Mouse (Mus musculus): ENCODE data around the gene Rasal1.

Gene Rasal1

DNA sequence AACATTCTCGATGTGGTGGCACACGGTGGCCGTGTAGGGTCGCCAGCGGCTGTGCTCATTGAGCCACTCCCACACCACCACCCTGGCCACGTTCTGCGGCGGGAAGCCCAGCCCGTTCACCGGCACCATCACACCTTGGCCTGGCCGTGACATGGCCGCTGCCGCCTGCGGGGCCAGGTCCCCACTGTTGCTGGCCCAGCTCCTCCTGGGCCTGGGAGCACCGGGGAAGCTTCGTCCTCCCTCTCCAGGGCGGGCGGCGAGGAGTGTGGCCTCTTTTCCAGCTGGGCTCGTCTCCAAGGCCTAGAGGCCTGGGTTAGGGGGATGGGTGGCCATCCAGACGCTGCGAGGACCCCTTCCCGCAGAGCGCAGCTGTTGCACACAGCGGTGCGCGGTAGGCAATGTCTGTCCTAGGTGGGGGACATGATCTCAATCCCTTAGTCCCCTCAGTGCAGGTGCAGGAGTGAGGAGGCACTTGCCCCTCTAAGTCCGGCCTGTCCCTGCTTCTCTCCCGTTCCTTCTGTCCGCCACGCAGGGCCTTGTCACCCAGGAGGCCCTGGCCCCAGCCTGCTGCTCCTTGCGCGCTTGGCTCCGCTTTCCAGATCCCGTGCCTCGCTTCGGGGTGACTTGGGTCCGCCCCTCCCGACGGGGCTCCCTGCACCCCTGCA is 61.7 kb downstream of the Rasal1 start:
- CTCF ChIA-PET: interaction anchor here in 3 of 4 experiments (0.5 to 1.2 kb wide), 9 partner anchors 8 to 734 kb away, joined by 3 to 8 read pairs (median 4); partner anchors contain the start of gene Plbd2 (in 1 of the 3)
- POLR2A ChIA-PET: interaction anchor here in 3 of 4 experiments (0.5 to 7.8 kb wide), 12 partner anchors 8 to 89 kb away, joined by 3 to 74 read pairs (median 4); partner anchors contain the start of gene Oas1e (in 1 of the 3)

DNA sequence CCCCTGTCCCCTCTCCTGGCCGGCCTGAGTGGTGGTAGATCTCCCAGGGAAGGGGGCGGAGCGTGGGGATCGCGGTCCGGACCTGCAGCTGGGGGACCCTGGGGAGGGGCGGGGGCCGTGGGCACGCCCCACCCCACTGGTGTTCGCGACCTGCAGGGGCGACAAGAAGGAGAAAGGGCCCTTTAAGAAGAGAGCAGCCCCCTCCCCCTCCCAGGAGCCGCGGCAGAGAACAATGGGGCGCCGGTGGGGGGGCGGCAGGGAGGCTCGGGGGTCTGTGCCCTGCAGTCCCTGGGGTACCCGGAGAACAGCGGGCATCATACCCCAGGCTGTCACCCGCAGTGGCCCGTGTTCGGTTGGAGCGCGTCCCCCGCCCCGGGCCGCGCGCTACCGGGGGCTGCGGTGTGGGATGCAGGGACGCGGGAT is 62.2 kb downstream of the Rasal1 start:
- ChIA-PET POLR2A (interaction anchor here in 2 of 4 experiments (1.0 to 7.8 kb wide), 6 partner anchors 9 to 31 kb away, joined by 3 to 74 read pairs (median 4); no protein-coding TSS in a partner anchor), CTCF (interaction anchor here in 3 of 4 experiments (0.5 to 1.2 kb wide), 4 partner anchors 8 to 46 kb away, joined by 3 to 5 read pairs (median 4); no protein-coding TSS in a partner anchor)

DNA sequence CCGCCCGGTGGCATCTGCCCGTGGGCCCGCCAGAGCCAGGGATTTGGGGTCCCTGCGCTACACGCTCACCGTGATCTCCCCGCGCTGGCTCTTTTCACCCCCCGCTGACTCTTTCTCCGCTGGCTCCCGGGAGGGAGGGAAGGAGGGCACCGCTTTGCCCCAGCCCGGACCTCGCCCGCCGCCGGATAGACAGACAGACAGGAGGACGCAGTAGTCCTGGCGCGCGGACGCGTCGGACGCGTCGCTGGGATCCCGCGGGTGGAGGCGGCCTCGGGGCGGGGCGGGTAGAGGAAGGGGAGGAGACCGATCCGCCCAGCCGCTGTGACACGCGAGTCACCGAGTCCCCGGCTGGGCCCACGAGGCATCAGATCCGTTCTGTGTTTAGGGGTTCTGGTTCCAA is 62.8 kb downstream of the Rasal1 start:
- CTCF ChIA-PET: interaction anchor here in 2 of 4 experiments (0.5 to 1.0 kb wide), 3 partner anchors 10 to 106 kb away, joined by 3 to 4 read pairs (median 4); no protein-coding TSS in a partner anchor
- POLR2A ChIA-PET: interaction anchor here in 2 of 4 experiments (1.9 to 7.8 kb wide), 3 partner anchors 8 to 14 kb away, joined by 4 to 74 read pairs (median 74); no protein-coding TSS in a partner anchor

DNA sequence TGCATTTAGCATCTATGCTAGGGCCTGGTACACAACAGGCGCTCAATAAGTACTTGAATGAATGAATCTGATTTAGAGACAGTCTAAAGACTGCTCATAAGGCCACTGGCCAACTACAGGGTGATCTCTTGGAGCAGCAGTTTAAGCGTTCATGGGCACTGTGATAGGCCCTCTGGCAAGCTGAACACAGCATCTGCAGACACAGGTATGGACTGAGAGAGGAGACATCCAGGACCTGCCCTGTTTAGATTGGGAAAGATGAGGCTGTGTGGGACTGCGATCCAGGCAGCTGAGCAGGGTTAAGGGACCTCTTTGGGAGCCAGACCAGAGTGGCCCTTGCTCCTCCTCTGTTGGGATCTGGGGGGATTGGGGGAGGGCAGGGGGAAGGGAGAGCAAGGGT is 63.2 kb downstream of the Rasal1 start, which contains the start of gene Dtx1:
Gene Dtx1, minus strand, starts transcription at position 101 of the 400 bp plus-strand sequence.
- ChIA-PET CTCF (interaction anchor here in 3 of 4 experiments (0.5 to 1.0 kb wide), 5 partner anchors 10 to 107 kb away, joined by 3 to 4 read pairs (median 4); no protein-coding TSS in a partner anchor), POLR2A (interaction anchor here in 2 of 4 experiments (0.7 to 7.8 kb wide), 3 partner anchors 14 to 32 kb away, joined by 4 to 74 read pairs (median 4); no protein-coding TSS in a partner anchor)

DNA sequence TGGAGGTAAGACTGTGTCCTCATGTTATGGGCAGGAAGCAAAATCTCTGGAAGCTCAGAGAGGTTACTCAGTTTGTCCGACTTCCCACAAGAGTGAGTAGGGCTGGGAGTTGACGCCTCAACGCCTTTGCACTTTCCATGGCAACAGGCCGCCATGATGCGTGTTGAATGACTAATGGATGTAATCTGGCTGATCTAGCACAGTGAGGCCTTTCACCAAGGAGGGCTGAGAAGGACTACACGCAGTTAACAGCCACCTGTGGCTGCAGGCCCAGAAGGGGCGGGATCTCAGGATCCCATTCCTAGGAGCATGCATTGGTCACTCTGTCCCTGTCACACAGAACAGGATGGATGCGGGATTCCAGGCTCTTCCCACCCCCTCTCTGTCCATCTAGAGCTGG is 64.1 kb downstream of the Rasal1 start:
- ChIA-PET CTCF (interaction anchor here in 2 of 4 experiments (0.7 to 3.6 kb wide), 2 partner anchors 32 to 33 kb away, joined by 3 to 48 read pairs; no protein-coding TSS in a partner anchor), POLR2A (interaction anchor here in 1 of 4 experiments (1.0 to 2.1 kb wide), 2 partner anchors 16 to 33 kb away, joined by 4 to 12 read pairs; no protein-coding TSS in a partner anchor)

DNA sequence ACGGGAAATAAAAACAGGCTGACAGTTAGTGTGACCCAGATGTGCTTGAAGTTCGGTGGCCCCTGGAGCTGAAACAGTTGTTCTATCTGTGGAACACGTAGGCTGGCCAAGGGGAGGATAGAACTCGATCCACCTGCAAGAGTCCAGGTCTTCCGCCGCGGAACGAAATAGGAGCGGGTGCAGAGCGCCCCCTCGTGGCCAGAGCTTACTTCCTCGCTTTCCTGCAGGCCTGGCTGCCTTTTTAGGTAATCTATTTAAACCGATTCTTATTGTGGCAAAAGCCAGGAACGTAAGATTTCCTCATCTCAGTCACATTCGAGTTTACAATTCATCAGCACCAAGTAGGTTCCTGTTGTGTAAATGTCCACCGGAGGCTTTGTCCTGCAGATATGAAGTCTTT is 65.7 kb downstream of the Rasal1 start:
- POLR2A ChIA-PET: interaction anchor here (0.6 to 2.8 kb wide), 21 partner anchors 9 to 413 kb away, joined by 3 to 12 read pairs (median 3); no protein-coding TSS in a partner anchor
- CTCF ChIA-PET: interaction anchor here (0.6 to 3.6 kb wide), 41 partner anchors 9 to 284 kb away, joined by 3 to 48 read pairs (median 5); partner anchors contain the start of gene Rasal1 (in 1 of the 4)

DNA sequence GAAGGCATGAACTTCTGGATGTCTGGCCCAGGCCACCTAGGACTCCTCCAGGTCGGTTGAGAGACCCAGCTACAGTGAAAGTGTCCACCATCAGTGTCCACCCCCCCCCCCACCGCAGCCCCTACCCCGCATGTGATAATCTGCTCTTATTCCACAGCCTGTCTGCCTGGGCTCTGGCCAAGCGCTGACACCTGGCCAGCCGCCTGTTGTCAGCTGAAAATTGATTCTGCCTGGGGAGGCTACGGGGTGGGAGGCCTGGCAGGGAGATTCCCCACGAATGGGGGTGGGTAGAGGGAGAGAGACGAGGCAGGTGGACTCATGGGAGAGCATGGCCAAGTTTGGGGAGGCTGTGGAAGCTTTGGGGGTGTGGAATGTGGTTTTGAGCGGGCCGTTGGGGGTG is 68.5 kb downstream of the Rasal1 start:
- ChIA-PET POLR2A (interaction anchor here (0.5 to 3.2 kb wide), 7 partner anchors 11 to 908 kb away, joined by 3 to 14 read pairs (median 4); no protein-coding TSS in a partner anchor), CTCF (interaction anchor here in 2 of 4 experiments (1.3 to 2.5 kb wide), 3 partner anchors 11 to 97 kb away, joined by 4 to 17 read pairs (median 6); no protein-coding TSS in a partner anchor)

DNA sequence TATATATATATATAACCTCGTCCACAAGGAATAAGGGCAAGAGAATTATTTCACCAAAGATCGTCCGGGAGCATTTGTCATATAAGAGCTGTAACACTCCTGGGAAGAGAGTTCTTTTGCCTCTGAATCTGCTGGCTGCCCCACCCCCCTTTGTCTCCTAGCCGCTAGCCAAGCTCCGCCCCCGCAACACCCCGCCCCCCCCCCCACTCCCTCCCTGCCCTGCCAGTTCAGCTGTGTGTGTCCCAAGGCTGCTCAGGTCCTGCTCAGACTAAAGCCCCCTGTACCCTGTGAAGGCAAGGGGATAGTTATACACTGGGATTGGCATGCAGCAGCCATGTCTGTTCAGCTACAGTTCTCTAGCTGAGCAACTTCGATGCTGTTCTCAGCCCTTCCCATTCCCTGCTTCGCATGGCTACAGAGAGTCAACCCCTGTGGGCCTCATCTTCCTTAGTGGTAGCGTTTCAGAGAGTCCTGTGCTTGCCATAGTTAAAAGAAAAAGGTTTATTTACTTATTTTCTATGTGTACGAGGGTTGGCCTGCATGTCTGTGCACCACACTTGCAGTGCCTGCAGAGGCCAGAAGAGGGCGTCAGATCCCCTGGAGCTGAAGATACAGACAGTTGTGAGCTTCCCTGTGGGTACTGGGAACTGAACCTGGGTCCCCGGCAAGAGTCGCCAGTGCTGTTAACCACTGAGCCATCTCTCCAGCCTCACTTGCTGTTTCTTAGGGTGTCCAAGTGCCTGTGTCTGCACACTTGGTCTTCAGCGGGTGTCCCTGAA is 70.2 kb downstream of the Rasal1 start:
- ChIA-PET POLR2A (interaction anchor here (0.5 to 6.1 kb wide), 30 partner anchors 9 to 207 kb away, joined by 3 to 57 read pairs (median 4); no protein-coding TSS in a partner anchor), CTCF (interaction anchor here (0.5 to 2.5 kb wide), 59 partner anchors 9 to 226 kb away, joined by 3 to 22 read pairs (median 4); partner anchors contain the start of genes Rasal1 (in 2 of the 4) and Oas2 (in 1 of the 4))

DNA sequence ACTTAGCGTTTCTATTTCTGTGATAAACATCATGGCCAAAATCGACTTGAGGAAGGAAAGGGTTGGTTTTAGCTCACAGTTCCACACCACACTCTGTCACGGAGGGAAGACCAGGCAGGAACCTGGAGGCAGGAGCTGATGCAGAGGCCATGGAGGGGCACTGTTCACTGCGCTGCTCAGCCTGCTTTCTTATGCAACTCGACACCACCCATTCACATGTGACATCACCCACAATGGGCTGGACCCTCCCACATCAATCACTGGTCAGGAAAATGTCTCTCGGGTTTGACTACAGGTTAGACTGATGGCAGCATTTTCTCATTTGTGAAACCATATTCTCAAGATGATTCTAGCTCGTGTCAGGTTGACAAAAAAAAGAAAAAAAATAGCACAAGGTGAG is 72.4 kb downstream of the Rasal1 start:
- ChIA-PET POLR2A (interaction anchor here in 3 of 4 experiments (0.5 to 6.1 kb wide), 26 partner anchors 8 to 1339 kb away, joined by 3 to 57 read pairs (median 5); partner anchors contain the start of genes Oas1a (in 1 of the 3) and Oas2 (in 1 of the 3)), CTCF (interaction anchor here (0.6 to 2.7 kb wide), 19 partner anchors 11 to 550 kb away, joined by 3 to 13 read pairs (median 3); partner anchors contain the start of gene Rasal1 (in 1 of the 4))

DNA sequence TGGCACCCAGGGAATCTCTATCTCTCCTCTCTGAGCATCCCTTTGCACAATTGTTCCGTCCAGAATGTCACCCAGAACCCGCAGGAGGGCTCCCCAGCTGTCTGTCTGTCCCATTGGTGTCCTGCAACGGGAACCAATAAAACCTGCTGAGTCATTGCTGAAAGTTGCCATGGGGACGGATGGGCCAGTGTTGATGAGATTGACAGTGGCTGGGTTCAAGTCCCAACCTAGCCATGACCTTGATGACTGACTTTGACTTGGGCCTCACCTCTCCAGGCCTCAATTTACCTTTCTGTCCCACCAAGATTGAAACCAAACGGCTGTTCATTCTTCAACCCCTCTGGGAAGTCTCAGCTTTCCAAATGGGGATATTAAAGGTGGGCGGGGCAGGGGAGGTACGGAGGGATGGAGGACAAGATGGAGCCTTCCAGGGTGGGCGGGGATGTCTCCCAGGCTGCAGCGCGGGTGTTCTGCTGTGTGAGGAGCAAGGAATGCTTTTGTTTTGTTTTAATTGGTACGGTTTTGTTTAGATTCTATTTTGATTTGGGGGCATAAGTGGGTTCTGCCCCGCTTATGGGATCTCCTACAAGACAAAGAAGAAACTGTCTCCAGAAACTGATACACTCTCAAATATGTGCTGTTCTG is 77.3 kb downstream of the Rasal1 start:
- CTCF ChIA-PET: interaction anchor here (0.5 to 1.5 kb wide), 10 partner anchors 10 to 1786 kb away, joined by 3 to 9 read pairs (median 4); partner anchors contain the start of gene Oas1e (in 1 of the 4)
- POLR2A ChIA-PET: interaction anchor here in 3 of 4 experiments (0.6 to 2.0 kb wide), 10 partner anchors 9 to 134 kb away, joined by 3 to 9 read pairs (median 3); no protein-coding TSS in a partner anchor
